Mouse (Mus musculus): ENCODE data around the gene Vegfc. TPM values are rescaled to one million over a fixed set of nuclear protein-coding genes. Genes with fewer than 3 reads are reported as not detected.

Gene Vegfc
- total RNA-seq (2021) = 10 to 100 TPM in 1 of 2 experiments, 1 to 10 TPM in 1; 8.0 to 10.6 TPM

GRCm38 (mm10) chr8:54077271-54078120, at the start of gene Vegfc:
TSS of gene Vegfc (plus strand) at chr8:54077606.
- peak; percentile 67 for DNase-seq

GRCm38 (mm10) chr8:54034584-54034983, 42.8 kb upstream of the Vegfc start:
- DNase-seq = no peak

DNA sequence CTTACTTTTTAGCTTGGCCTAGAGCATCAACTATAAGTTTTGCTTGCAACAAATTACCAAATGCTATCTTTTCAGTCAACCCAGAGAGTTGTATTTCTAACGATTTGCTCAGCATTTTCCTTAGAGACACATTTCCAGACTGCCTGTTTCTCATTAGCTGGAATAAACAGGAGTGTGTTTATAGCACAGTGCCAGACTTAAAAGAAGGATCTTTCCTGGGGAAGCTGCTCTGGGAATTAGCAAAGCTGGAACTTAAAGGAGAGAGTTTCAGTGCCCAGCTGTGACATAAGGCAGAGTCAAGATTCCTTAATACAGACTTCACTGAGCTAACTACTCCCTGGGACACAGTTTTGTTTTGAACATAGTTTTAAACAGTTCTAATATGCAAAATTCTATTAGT, 34.8 kb upstream of the Vegfc start:
- DNase-seq = no peak

DNA sequence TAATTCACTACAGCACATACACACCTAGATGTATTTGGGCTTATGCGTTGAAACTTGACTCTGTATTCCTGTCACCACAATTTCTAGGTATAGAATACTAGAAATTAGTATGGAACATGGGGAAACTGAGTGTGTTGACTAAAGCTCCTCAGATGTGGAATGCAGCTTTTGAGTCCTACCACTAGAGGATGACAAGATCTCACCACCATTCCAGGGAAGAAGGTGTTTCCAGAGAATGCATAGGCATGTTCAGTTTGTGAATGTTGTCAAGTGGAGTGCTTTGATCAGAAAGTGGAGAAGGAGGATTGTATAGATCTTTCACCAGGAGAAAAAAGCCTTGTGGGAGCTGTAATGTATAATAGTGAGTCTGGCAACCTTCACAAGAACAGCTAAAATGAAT, 33.9 kb upstream of the Vegfc start:
- no peak for DNase-seq

DNA sequence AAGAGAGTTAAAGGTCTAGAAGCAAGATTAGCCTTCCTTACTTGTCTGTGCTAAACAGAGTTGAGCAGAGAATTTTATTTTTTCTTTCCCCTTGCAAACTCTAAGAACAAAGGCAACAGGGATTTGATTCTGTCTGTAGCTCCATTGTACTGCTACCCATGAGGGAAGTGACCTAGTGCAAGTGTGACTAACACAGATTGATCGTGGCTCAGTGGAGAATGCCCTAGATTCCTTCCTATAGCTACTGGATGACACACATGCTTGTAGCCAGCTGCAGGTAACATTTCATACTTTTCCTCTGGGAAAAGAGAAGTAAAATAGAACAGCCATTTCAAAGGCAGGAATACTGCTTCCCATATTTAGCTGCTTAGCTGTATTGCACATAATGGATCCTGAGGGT, 24.2 kb upstream of the Vegfc start:
- no peak for DNase-seq

DNA sequence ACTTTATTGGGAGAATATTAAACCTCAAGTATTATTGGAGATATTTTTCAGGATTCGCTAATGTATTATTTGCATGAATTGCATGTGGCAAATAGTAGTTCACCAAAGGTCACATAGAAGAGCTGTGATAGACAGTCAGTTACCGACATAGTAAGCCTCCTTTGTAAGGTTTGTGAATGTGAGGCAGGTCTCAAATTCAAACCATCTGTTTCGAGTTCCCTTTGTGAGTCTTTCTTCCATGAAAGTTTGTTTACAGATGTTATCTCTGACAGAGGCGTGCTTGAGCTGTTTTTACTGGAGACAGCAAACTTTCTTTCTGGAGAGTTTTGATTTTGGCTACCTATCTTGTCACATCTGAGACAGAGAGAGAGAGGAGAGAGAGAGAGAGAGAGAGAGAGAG, 11.9 kb upstream of the Vegfc start:
- no peak for DNase-seq

DNA sequence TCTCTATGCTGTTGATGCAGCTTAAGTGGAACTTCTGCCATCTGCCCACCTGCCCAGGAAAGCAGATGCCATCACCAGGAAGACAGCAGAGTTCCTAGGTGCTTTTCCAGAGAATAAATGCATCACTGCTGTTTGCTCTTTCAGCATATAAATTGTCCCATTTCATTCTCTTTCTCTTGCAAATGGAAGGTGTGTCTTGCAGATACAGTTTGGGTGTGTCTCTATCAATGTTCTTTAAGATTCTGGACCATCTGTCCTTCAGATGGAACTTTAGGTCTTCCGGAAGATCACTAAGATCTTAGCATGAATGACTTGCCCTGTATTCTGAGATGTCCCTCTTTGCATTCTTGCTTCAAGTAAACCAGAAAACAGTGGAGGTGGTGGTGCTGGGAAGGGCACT, 1.1 kb upstream of the Vegfc start:
- no peak for DNase-seq

- DNase-seq = peak; percentile 72
Observed at GRCm38 (mm10) chr8:54076791-54077270, 575 bp upstream of the Vegfc start.

DNA sequence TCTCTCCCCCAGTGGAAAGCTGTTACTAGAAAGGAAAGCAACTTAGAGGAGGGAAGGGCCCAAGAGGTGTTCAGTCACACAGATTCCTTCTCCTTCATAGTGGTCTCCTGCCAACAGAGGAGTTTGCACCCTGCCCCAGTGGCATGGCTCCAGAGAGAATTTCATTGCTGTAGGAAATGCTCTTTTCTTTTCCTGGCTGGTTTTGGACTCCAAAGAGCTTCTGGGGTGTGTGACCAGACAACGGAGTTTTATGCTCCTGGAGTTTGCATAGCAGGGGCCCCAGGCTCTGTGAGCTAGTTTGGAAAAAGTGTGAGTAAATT, 675 bp downstream of the Vegfc start:
- peak; percentile 16 for DNase-seq

DNA sequence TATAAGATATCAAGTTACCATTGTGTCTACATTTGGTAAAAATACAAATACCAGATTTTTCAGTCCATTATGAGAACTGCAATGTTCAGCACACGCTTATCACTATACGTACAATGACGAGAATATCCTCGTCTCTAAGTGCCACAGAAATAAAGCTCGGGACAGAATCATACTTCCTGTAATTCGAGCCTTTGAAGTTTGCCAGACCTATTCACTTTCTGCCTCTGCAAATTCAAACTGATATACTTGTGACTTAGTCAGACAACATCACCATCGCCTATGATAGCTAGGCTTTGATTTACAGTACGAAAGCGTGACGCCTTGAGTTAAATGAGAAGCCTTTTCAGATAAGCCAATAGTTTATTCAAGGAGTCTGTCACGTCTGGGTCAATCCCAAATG, 1.6 kb downstream of the Vegfc start:
- DNase-seq = no peak

DNA sequence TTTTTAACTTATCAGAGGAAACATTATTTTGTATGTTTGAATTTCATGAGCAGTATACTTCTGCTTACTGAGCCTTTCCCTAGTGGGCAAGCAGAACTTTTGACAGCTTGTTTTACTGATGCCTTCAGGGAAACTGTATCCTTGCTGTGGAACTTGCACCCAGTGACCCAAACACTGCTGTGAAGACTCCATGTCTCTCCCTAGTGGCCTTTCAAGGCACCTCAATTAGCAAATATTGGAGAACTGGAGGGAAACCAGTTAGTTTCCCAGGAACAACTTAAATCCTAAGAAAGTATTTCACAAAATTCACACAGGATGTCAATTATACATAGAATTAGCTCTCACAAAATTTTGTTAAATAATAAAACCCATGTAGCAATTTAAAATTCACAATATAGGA, 2.2 kb downstream of the Vegfc start:
- DNase-seq = peak; percentile 7

DNA sequence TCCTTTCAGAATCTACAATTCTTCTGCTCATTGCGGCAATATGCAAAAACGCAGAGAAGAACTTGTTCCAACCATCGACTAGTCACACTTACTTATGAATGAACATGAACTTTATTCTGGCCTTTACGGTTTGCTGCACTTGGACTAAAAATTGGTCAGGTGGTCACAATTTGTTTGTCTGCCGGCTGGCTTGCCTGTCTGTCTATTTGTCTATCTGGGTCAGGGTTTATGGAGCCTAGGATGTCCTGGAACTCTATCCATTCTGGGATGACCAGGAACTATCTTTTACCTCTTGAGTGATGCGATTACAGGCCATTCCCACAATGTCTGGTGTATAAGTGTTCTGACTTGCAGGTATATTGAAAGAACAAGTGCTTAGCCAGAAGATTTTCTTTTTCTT, 8.5 kb downstream of the Vegfc start:
- DNase-seq = no peak

DNA sequence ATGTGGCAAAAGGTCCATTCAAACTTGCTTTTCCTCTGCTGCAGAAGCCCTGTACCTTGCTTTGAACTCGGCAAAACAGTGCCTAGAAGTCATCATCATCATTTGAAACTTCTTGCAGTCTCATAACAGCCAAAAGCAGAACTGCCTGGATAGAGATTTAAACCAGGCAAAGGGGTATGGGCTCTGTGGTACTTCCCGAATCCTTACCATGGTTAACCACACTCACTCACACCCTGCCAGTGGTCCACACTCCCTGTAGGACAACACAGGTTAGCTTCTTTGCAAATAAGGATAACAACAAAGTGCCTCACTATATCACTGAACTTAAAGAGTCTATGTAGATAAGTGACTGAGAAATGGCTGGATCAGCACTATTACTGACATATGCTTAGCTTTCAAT, 9.7 kb downstream of the Vegfc start:
- DNase-seq = no peak

DNA sequence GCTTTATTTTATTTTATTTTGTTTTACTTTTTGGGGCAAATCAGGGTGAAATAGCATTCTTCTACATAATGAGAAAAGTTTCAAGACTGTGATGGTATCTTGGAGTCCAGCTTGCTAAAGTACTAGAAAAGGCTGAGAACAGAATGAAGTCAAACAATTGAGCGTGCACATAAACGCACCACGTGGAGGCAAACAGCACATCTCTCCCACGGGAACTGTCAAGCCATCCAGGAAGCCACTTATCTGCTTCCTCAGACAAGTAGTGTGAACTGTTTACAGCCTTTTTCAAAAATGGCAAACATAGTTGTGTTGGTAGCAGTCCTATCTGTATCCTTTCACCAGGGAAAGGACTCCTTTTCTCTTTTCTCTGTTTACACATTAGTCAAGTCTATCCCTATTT, 11.8 kb downstream of the Vegfc start:
- DNase-seq = no peak

GRCm38 (mm10) chr8:54089901-54090300, 12.5 kb downstream of the Vegfc start:
- no peak for DNase-seq

DNA sequence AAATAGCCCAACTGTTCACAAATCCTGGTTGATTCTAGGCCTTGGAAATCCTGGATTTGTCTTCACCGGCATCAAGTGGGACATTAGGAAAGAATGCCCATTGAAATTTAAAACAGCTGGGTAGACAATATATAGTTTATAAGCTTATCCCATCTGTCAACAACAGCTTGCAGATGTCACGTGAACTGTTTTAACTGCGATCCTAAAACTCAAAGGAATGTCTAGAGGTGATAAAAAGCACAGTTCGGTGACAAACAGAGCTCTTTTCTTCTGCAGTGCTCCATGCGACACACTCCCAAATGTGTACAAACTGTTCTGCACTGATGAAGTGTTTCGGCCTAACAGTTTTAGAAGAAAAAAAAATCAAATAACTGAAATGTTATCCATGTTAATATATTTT, 22.7 kb downstream of the Vegfc start:
- no peak for DNase-seq

DNA sequence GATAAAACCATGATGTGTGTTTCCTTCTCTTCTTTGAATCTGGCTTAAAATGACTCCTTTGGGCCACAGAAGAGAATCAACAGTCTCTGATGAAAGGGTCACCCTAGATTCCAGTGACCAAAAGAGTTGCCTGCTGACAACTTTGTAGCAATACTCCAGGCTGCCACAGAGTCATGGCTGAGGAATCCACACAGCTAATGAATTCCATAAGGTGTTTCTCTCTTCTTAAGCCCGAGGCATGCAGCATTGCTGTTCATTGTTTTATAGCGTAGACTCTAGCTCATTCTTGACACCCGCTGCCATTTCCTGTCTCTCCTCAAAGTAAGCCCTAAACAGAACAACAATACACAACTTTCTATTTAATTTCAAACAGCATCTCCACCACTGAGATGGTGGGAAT, 37.2 kb downstream of the Vegfc start:
- no peak for DNase-seq

- DNase-seq = no peak
Observed at GRCm38 (mm10) chr8:54120115-54120514, 42.7 kb downstream of the Vegfc start.

DNA sequence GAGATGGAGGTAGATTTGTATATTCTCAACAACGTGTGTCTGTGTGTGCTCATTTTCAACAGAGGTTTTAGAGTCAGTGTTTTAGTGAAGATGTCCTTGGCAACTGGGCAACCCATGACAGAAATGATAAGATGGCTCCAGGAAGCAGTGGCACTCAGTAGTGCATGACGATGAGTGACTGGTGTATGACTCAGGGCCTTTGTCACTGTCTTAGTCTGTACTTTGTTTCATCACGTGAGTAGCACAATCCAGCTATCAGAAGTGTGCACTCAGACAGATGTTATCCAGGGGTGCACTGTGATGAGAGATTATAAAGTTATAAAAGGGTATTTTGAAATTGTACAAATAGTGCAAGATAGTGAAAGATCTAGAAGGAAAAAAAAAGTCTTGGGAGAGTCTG, 44.5 kb downstream of the Vegfc start:
- no peak for DNase-seq

DNA sequence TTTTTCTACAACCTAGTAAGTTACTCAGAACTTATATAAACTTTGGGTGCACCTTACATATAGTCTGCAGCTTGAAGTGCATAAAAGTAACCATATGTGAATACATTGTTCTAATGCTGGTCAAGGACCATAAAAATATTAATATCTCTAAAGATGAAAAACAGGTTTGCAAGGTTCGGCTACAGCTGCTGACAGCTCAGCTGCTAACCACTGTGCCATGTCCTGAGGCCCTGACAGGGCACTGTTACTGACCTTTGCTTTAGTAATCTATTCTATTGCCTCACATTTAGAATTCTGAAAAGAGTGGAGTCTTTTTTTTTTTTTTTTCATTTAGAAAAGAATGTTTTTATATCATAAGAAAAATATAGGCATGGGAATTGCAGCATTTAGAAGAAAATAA, 44.9 kb downstream of the Vegfc start:
- DNase-seq = no peak

DNA sequence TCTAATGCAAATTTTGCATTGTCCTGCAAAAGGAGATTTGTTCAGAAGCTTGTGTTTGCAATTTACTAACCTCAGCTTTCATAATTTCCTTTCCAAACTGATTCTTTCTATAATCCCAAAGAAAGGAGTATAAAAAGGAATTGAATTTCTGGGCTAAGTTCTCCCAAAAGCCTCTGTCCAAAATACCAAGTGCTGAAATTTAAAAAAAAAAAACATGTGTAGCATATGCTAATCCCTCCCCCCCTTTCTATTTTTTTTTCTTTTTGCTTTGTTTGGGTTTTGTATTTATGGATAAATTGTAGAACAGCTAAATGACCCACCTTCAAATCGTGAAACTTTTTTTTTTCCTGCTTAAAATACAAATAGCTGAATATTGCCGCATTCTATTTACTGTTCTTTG, 53.2 kb downstream of the Vegfc start:
- no peak for DNase-seq

GRCm38 (mm10) chr8:54153240-54153639, 75.8 kb downstream of the Vegfc start:
- peak; percentile 63 for DNase-seq

GRCm38 (mm10) chr8:54163505-54163904, 86.1 kb downstream of the Vegfc start:
- no peak for DNase-seq

GRCm38 (mm10) chr8:54185336-54185735, 107.9 kb downstream of the Vegfc start:
- no peak for DNase-seq

DNA sequence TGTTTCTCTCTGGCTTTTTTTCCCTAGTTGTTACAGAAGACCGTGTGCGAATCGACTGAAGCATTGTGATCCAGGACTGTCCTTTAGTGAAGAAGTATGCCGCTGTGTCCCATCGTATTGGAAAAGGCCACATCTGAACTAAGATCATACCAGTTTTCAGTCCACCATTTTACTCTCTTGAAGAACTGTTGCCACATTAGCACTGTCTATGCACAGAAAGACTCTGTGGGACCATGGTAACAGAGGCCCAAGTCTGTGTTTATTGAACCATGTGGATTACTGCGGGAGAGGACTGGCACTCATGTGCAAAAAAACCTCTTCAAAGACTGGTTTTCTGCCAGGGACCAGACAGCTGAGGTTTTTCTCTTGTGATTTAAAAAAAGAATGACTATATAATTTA, 108.5 kb downstream of the Vegfc start:
- no peak for DNase-seq
